18 mouse cellular contexts compared by ENCODE assay signal in the genomic region with DNA sequence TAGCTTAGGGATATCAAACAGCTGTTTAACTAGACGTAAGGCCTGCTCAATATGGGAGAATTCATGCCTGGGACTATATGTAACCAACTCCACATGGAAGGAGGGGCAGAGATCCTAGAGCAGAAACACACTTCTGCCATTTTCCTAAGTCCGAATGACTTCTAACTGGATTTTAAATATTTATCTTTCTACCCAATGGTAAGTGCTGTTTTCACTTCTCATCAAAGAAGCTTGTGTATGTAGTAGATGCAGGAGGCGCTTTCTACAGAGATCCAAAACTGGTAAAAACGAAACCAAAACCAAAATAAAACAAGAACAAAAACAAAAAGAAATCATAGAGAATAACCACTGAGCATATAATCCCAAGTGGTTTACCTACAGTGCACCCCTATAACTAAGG.
DNase-seq lines count a peak whose midpoint lies in the region; ATAC-seq and TF ChIP-seq lines count a peak whose summit lies in the region.
"Had no signal": no experiment of that assay in that cellular context is flagged by ENCODE, and none has a peak within 500 bp of the region (broad histone marks: within the 10 kb centered on the region; RNA-seq: fewer than 3 reads in every experiment).

No protein-coding gene starts in this region.

- no peak for TF ChIP-seq CTCF in CH12.LX (conservative IDR thresholded peaks at IDR 0.05 in 1 of 2, IDR thresholded peaks at IDR 0.05 in 1 of 2; ENCODE audit: low read depth in 2 of 2, low read length in 2 of 2)

- TF ChIP-seq EP300 in CH12.LX (IDR thresholded peaks at IDR 0.05; ENCODE audit: low read length): no peak

- no peak overlapping the region for H3K27ac ChIP-seq in CH12.LX (ENCODE audit: insufficient read depth, low read depth)
- H3K27ac ChIP-seq: embryonic facial prominence, embryonic 10.5 days; heart, embryonic 13.5 days; hindbrain, embryonic 15.5 days had no signal

- no peak for TF ChIP-seq RAD21 in CH12.LX (IDR thresholded peaks at IDR 0.05; ENCODE audit: low read depth, low read length)

- in situ Hi-C loops in CH12.LX (cut with MboI; ENCODE audit: low pct_ligation_motif_present, low pct_unique_long_range_greater_than_20kb, low sequenced_read_pairs): no loop called here

- ATAC-seq in megakaryocyte, adult 5-6 weeks (ENCODE audit: poor library complexity, severe bottlenecking): peak; percentile 13; the same call in 1 of the 2 replicates
- no peak for ATAC-seq in granulocyte monocyte progenitor cell, adult 5-6 weeks (replicated peaks; ENCODE audit: poor library complexity, severe bottlenecking)
- ATAC-seq: forebrain, embryonic 16.5 days had no signal

- H3K4me1 ChIP-seq in CH12.LX (ENCODE audit: control insufficient read depth in 1 of 2, insufficient read depth in 2 of 2): peaks cover 0 to 21% of the 10 kb centered on the region in 2 experiments; a peak in 2 of 4 replicates
- H3K4me1 ChIP-seq: embryonic facial prominence, embryonic 10.5 days; heart, embryonic 13.5 days; hindbrain, embryonic 15.5 days had no signal

- no peaks in the 10 kb centered on the region for H3K9me3 ChIP-seq in CH12.LX (replicated peaks; ENCODE audit: low read length)
- H3K9me3 ChIP-seq: embryonic facial prominence, embryonic 10.5 days; heart, embryonic 13.5 days; hindbrain, embryonic 15.5 days had no signal

- no peak for TF ChIP-seq POLR2A in CH12.LX (IDR thresholded peaks at IDR 0.05; ENCODE audit: low read depth, low read length)

- dilution Hi-C loops in CH12.LX (cut with MboI; ENCODE audit: extremely low pct_ligation_motif_present, extremely low pct_unique_long_range_greater_than_20kb, low sequenced_read_pairs): no loop called here

- DNase-seq in A20 (ENCODE audit: low read depth, low spot score): peak; percentile 59
- no peak for DNase-seq in CH12.LX (ENCODE audit: extremely low read depth)
- no peak for DNase-seq in left cerebral cortex, postnatal 4 days
- DNase-seq in right cerebral cortex, postnatal 10 days (ENCODE audit: low spot score in 2 of 2): no peak
- DNase-seq in layer of hippocampus, postnatal 25 days (ENCODE audit: extremely low spot score in 1 of 2, low spot score in 1 of 2): no peak
- DNase-seq: adrenal gland, adult 8-10 months; adrenal gland, postnatal 36 days; cerebellum, adult 2 months; cerebellum, postnatal 10 days; gastrocnemius, postnatal 25 days; heart, postnatal 36 days had no signal

- peak overlapping the region; percentile 72 for H3K9ac ChIP-seq in CH12.LX (ENCODE audit: insufficient read depth, low read depth)
- H3K9ac ChIP-seq: heart, embryonic 13.5 days; hindbrain, embryonic 15.5 days had no signal

- H3K36me3 ChIP-seq in CH12.LX (replicated peaks in 1 of 2; ENCODE audit: control insufficient read depth in 1 of 2, insufficient read depth in 1 of 2, low read length in 1 of 2): no peaks in the 10 kb centered on the region
- H3K36me3 ChIP-seq: embryonic facial prominence, embryonic 10.5 days; heart, embryonic 13.5 days; hindbrain, embryonic 15.5 days had no signal

- no peaks in the 10 kb centered on the region for H3K27me3 ChIP-seq in CH12.LX (replicated peaks)
- H3K27me3 ChIP-seq: heart, embryonic 13.5 days; hindbrain, embryonic 15.5 days had no signal

- intact Hi-C loops in left cerebral cortex, postnatal 4 days (cut with DNase I): no loop called here

- peak overlapping the region; percentile 98 for H3K4me2 ChIP-seq in CH12.LX (ENCODE audit: insufficient read depth, low read depth, poor library complexity, severe bottlenecking)
- H3K4me2 ChIP-seq: heart, embryonic 13.5 days; hindbrain, embryonic 15.5 days had no signal

- no peaks in the 10 kb centered on the region for H3K79me2 ChIP-seq in CH12.LX (replicated peaks; ENCODE audit: control insufficient read depth, extremely low read depth, insufficient read depth, poor library complexity, severe bottlenecking)

- peak overlapping the region in 2 of 3 experiments; percentile 2 to 39 for H3K4me3 ChIP-seq in CH12.LX (replicated peaks in 1 of 3; ENCODE audit: low read depth in 2 of 3, low read length in 2 of 3, poor library complexity in 1 of 3)
- H3K4me3 ChIP-seq: embryonic facial prominence, embryonic 10.5 days; erythroblast, embryonic 14.5 days; heart, embryonic 13.5 days; hindbrain, embryonic 15.5 days had no signal

TF ChIP-seq in CH12.LX, 34 proteins besides CTCF, POLR2A, EP300 and RAD21:
- TF ChIP-seq IRF4 (IDR thresholded peaks at IDR 0.05; ENCODE audit: low read depth, low read length): peak; percentile 36; the same call in 1 of the 2 replicates
- TF ChIP-seq ZKSCAN1 (IDR thresholded peaks at IDR 0.05; ENCODE audit: borderline replicate concordance, low read depth, low read length): no peak
- no peak for TF ChIP-seq UBTF (IDR thresholded peaks at IDR 0.05; ENCODE audit: low read depth, low read length)
